Mouse (Mus musculus) bone marrow macrophage, adult 2 months (primary cell): Measurements from ENCODE around the gene Tmem136. TPM values are rescaled to one million over a fixed set of nuclear protein-coding genes. Genes with fewer than 3 reads are reported as not detected.
A peak's percentile ranks its signal among the peaks of the same experiment; 100 is the strongest.

Experiments
- H3K27ac ChIP-seq: 2 replicates; pipeline ENCODE4 v1.5.1; 2012; ENCODE audit warnings: low read depth, low read length; ENCODE audit not compliant: insufficient read depth
- H3K4me1 ChIP-seq: 2 replicates; pipeline ENCODE4 v1.6.1; 2012; ENCODE audit warnings: low read length; ENCODE audit not compliant: control insufficient read depth, insufficient read depth
- H3K4me3 ChIP-seq: 2 replicates; pipeline ENCODE4 v1.5.1; 2012; ENCODE audit warnings: mild to moderate bottlenecking, low read length, moderate library complexity; ENCODE audit not compliant: insufficient read depth
- CTCF ChIP-seq: IDR thresholded peaks from 2 replicates; pipeline ENCODE4 v1.5.1; 2012; ENCODE audit warnings: low read depth, mild to moderate bottlenecking, low read length, moderate library complexity
- POLR2A ChIP-seq: IDR thresholded peaks from 2 replicates; pipeline ENCODE4 v1.6.1; 2012; ENCODE audit warnings: mild to moderate bottlenecking, low read depth, low read length, borderline replicate concordance
- polyA plus RNA-seq: library from polyadenylated mRNA; stranded (reverse); fragments of >200 nt; gene quantifications from 2 replicates; pipeline ENCODE4 v1.2.4, GENCODE M21; 2012; ENCODE audit not compliant: missing spikeins, insufficient read depth, insufficient read length

Gene Tmem136
- polyA plus RNA-seq, 1 experiment, result not detected

DNA sequence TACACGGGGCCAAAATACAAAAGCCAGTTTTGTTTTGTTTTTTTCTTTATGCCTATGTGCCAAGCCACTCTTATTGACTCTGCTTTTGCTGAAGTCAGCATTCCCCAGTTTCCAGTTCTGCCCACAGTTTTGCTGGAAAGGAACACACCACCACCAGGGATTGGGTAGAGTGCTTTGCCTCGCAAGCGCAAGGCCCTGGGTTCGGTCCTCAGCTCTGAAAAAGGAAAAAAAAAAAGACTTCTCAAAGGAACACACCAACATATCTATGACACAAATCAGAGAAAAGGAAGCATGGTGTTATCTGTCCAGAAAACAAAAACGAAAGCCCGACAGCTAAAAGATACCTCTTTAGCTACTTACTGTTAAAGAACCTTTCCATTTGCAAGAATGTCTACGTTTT is 7.2 kb downstream of the Tmem136 start:
- no peak overlapping the region for H3K27ac ChIP-seq

DNA sequence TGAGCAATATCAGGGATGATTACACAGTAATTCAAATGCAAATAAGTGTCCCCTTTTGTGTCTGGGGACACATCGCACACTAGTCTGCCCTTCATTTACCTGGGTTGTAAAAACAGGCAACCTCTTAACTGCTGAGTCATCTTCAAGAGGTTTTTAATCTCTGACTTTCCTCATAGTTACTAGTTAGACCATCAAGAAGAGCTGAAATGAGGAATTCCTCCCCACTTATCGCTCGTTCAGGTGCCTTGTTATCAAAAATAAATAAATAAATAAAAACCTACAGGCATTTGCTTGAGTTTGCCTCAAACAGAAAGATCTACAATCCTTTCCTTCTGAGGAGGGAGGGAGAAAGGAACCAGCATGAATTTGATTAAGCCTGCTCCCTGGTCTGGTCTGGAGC is 7.6 kb downstream of the Tmem136 start:
- peaks cover 5% of the 10 kb centered on the region; the same call in 1 of the 2 replicates for H3K4me1 ChIP-seq
- H3K27ac ChIP-seq, result no peak overlapping the region
- TF ChIP-seq POLR2A (no peak), CTCF (no peak)
- no peak overlapping the region for H3K4me3 ChIP-seq

More for the DNA sequence above, 7.2 kb downstream of the Tmem136 start:
- Histone ChIP-seq H3K4me3 (no peak overlapping the region), H3K4me1 (peaks cover 5% of the 10 kb centered on the region; the same call in 1 of the 2 replicates)
- no peak for TF ChIP-seq POLR2A
- TF ChIP-seq CTCF, result no peak

DNA sequence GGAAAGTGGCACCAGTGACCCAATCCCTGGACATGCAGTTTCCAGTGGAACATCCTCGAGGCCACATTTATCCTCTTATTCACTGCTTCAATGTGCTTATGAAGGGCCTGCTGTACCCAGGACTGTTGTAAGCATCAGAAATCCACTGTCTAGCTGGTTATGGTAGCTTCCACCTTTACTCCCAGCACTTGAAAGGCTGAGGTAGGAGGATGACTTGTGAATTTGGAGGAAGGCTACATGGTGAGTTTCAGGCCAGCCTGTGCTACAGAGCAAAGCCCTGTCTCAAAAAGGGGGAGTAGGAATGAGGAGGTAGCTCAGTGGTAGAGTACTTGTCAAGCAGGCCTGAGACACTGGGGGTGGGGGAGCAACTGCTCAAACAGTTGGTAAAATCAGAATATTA is 8.3 kb downstream of the Tmem136 start:
- Histone ChIP-seq H3K4me1 (peaks cover 5% of the 10 kb centered on the region; the same call in 1 of the 2 replicates), H3K4me3 (no peak overlapping the region), H3K27ac (no peak overlapping the region)
- TF ChIP-seq POLR2A (no peak), CTCF (no peak)

DNA sequence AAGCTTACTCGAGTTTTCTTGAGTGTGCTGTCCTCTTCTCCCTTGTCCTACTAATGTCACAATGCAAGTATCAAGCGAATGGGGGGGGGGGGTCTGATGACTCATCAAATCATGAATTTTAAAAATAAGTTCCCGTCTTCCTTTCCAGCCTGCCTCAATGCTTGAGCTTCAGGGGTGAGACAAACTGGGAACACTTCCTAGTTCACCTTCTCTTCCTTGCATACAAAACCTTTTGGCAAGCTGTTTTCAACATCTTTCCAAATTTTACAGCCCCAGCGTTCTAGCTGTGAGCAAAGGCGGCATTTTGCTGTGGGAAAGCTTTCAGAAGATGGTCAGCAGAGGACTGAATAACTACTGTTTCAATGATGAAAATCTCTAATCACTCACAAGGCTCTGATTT is 8.8 kb downstream of the Tmem136 start:
- H3K27ac ChIP-seq, result no peak overlapping the region
- H3K4me1 ChIP-seq, result peaks cover 5% of the 10 kb centered on the region; the same call in 1 of the 2 replicates
- no peak overlapping the region for H3K4me3 ChIP-seq
- TF ChIP-seq POLR2A, result no peak
- no peak for TF ChIP-seq CTCF

DNA sequence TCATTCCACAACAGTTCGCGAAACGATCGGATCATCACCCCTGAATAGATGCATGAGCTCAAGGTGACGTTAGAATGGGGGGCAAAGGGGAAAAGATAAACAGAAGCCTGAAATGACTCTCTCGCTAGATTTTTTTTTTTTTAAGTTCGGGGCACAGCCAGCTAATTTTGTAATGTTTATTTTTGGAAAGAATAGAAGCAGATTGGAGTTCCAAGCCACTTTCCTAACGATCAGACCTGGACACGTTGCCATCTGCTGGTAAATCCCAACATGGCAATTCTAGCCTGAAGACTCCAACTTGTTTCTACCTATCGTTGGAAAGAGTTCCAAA is 9.2 kb downstream of the Tmem136 start, which contains the start of gene Arhgef12:
TSS of gene Arhgef12 (minus strand) at position 53 of the 331 bp plus-strand sequence.
- H3K27ac ChIP-seq, result no peak within 1 kb of the TSS
- TF ChIP-seq CTCF, result no peak
- no peak for TF ChIP-seq POLR2A
- peak within 1 kb of the TSS; percentile 60 for H3K4me3 ChIP-seq
- peaks cover 5% of the 10 kb centered on the region; the same call in 1 of the 2 replicates for H3K4me1 ChIP-seq

DNA sequence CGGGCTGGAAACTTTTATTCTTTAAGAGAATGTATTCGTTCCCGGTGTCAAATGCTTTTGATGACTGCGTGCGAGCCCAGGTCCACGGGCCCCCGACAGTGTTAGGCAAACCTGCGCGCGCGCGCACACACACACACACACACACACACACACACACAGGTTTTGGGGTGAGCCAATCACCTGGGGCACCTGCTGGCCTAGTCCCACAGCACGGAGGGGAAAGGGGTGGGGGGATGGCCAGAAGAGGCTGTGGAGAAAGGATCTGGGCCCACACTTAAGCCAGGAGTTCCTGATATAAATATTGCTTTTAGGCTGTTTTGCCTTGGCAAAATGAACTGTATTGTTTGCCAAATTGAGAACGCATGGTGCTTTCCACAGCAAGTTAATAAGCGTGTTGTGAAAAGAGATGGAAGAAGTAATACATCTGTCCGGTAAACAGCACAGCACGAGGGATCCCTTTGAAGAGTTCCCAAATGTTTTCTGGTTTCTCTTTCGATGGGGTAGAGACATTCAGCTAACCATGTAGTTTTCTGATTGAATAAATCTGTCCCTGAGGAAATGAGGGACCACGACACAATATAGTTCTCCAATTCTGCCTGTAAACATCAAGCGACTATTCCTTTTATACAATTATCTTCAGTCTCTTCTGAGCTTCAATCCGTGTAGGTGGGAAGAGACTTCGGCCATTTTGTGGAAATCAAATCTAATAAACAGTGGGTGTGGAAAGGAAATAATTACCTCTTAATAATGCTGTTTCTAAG is 9.8 kb downstream of the Tmem136 start:
- peaks cover 5% of the 10 kb centered on the region; the same call in 1 of the 2 replicates for H3K4me1 ChIP-seq
- H3K4me3 ChIP-seq, result peak overlapping the region; percentile 60
- TF ChIP-seq CTCF, result no peak
- no peak for TF ChIP-seq POLR2A
- no peak overlapping the region for H3K27ac ChIP-seq

DNA sequence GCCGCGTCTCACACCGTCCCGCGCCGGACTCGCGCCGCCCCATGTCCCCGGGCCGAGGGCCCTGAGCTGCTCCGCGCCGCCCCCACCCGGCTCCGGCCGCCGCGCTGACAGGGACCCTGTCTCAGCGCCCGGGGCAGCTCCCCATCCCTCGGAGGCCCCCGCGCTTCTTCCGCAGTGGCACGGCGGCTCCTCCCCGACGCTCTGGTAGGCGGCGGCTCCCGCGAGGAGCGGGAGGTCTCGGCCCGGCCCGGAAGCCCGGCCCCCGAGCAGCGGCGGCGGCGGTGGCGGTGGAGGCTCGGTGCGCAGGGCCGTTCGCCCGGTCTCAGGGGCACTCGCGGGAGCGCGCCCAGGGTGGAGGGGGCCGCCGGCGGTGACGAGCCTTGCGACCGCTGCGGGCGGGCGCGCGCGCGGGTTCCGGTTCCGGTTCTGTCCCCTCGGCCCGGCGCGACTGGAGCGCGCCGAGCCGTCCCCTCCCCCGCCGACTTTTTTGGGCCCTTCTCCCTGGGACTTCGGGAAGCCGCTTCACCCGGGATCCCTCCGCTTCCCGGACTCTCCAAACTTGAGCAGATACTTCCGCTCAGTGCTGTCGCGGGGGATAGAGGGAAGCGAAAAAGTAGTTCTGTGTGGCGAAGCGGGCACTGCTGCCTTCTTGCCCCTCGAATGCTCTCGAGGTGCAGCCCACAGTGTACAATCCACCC is 10.6 kb downstream of the Tmem136 start:
- H3K27ac ChIP-seq, result no peak overlapping the region
- peaks cover 5% of the 10 kb centered on the region; the same call in 1 of the 2 replicates for H3K4me1 ChIP-seq
- peak overlapping the region; percentile 60 for H3K4me3 ChIP-seq
- TF ChIP-seq CTCF (no peak), POLR2A (no peak)

DNA sequence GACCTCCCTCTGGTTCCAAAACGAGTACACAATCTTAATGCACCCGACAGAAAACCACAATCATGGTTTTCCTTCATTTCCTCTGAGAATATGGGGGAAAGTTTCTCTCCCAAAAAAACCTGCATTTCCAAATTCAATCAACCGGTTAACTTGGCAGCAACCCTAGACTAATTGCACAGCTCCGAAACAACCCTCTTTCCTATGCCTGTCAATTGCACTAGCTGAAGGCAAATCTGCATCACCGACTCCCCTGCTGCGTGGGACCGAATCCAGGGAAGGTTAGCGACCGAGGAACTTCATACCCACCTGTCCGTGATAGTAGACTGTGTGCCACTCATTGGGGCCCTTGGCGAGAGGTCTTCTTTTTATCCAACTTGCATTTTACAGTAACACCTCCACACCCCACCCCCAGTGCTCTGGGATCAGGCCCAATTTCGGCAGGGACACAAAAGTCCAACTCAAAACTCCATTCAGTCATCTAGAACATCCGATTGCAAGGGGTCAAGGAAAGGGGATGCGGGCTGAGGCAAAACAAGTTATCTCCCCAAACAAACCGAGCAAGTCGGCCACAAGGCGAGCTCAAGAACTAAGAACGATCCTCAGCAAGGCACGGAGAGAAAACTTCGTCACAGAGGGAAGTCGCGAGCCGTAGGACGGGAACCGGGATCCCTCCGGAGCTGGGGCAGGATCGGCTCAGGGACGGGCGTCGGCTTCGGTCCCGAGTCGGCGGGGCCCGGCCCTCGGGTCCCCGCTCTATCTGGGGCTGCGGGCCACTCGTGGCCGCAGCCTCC is 11.3 kb downstream of the Tmem136 start:
- Histone ChIP-seq H3K27ac (no peak overlapping the region), H3K4me1 (peaks cover 5% of the 10 kb centered on the region; the same call in 1 of the 2 replicates), H3K4me3 (peak overlapping the region; percentile 60)
- TF ChIP-seq CTCF, result no peak
- no peak for TF ChIP-seq POLR2A

DNA sequence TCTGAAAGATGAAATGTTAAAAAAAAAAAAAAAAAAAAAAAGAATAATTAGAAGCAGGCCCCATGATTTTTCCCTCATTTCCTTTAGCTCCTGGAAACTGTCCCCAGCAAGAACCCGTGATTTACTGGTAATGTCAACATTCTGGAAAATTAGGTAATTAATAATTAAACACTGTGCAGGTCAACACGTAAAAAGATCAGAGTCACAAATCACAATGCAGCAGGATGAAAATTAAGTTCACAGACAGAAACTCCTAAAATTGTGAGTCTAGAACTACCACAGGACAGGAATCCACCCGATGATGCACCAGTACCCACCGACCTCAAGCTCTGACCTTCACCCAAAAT is 11.9 kb downstream of the Tmem136 start:
- no peak for TF ChIP-seq CTCF
- H3K4me3 ChIP-seq, result peak overlapping the region; percentile 60
- H3K4me1 ChIP-seq, result peaks cover 5% of the 10 kb centered on the region; the same call in 1 of the 2 replicates
- H3K27ac ChIP-seq, result no peak overlapping the region
